Mouse (Mus musculus): Measurements from ENCODE around the gene Mettl26. TPM values are rescaled to one million over a fixed set of nuclear protein-coding genes. Genes with fewer than 3 reads are reported as not detected.

Gene Mettl26
- polyA plus RNA-seq, 1 experiment: 78.1 TPM

- Histone ChIP-seq H3K4me3 (replicated peaks; ENCODE audit: extremely low read depth, low read depth, low read length) (no peak within 1 kb of the TSS), H3K4me1 (ENCODE audit: control insufficient read depth, insufficient read depth, low read length) (peaks cover 3% of the 10 kb centered on the region)
- no peak for TF ChIP-seq CTCF (IDR thresholded peaks at IDR 0.05; ENCODE audit: insufficient read depth, low read length)
- TF ChIP-seq POLR2A (IDR thresholded peaks at IDR 0.05; ENCODE audit: borderline replicate concordance, extremely low read depth, low read depth, low read length): no peak
- no peak for DNase-seq
- 49% methylated on average over 5 of the region's 5 CpGs for WGBS
Observed at GRCm38 (mm10) chr17:25880196-25880910, 5.5 kb downstream of the Mettl26 start, which contains the start of gene Wfikkn1. TSS of gene Wfikkn1 (minus strand) at chr17:25880858.

DNA sequence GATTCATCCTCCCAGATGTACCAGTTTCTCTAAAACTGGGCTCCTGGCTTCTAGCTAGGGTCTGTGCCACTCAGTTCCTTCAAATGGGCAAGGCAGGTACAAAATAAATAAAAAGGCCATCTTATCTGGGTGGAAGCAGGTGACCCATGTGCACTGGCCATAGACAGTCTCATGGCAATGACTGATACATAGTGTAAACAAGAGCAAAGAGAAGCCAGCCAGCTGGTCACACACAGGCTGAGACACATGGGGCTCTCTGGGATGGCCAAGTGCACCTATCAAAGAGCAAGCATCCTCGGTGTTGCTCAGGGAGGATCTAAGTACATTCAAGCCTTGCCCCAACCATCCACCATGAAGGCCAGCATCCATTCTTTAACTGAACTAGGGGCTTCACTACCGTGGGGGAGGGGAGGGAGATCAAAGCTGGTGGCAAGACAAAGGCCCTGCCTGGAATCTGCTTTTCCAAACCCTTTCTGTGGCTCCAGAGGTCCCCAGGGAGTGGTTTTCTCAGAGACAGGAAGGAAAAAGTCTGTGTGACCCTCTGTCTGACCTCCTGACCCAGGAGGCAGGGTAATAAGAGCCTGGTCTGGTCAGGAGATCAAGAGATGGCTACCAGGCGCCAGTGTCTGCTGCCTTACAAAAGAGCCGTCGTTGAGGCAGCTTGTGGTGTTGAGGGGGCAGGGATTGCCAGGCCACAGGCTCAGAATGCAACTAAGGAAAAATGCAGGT lies 6.2 kb downstream of the Mettl26 start:
- no peak for DNase-seq
- Histone ChIP-seq H3K4me3 (replicated peaks; ENCODE audit: extremely low read depth, low read depth, low read length) (no peak overlapping the region), H3K4me1 (ENCODE audit: control insufficient read depth, insufficient read depth, low read length) (no peaks in the 10 kb centered on the region; the same call in none of the 2 replicates)
- TF ChIP-seq CTCF (IDR thresholded peaks at IDR 0.05; ENCODE audit: insufficient read depth, low read length): no peak
- TF ChIP-seq POLR2A (IDR thresholded peaks at IDR 0.05; ENCODE audit: borderline replicate concordance, extremely low read depth, low read depth, low read length): no peak
- WGBS: 25% methylated on average over 5 of the region's 5 CpGs

DNA sequence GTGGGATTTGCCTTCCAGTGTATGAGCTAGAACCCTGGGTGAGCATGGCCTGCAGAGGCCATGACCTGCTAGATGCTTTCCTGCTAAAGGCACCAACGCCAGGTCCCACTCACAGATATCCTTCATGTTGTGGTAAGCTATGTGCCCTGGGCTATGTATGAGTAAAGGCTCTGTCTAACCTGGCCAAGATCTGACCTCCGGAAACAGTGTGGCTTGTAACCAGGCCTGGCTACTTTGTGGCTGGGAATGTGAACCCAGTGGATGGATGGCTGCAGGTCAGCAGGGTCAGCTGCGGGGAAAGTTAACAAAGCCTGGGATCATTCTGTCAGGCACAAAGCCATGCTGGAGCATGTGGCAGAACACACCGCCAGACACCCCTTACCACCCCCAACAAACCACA lies 6.8 kb downstream of the Mettl26 start:
- TF ChIP-seq CTCF (IDR thresholded peaks at IDR 0.05; ENCODE audit: insufficient read depth, low read length): no peak
- TF ChIP-seq POLR2A (IDR thresholded peaks at IDR 0.05; ENCODE audit: borderline replicate concordance, extremely low read depth, low read depth, low read length): no peak
- H3K4me3 ChIP-seq (replicated peaks; ENCODE audit: extremely low read depth, low read depth, low read length): no peak overlapping the region
- no peaks in the 10 kb centered on the region for H3K4me1 ChIP-seq (ENCODE audit: control insufficient read depth, insufficient read depth, low read length)
- DNase-seq: no peak
- 67% methylated on average over 4 of the region's 4 CpGs for WGBS

DNA sequence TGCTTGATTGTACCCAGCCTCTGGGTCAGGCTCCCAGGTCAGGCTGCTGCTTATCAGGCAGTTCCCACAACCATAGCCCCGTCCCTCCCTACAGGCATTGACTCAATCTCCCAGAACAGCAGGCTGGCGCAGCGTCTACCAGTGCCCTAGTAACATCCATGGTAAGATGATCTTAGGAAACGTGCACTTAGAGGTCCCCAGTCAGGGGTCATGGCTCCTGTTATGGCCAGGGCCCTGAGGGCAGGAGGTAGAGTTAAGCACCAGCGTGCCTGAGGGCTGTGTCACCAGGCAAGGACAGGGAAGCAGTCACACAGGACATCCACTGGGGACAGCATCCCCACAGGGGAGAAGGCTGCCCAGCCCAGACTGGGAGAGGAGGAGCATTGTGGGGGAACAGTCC lies 7.4 kb downstream of the Mettl26 start:
- no peak for DNase-seq
- WGBS: 58% methylated on average over 5 of the region's 5 CpGs
- TF ChIP-seq POLR2A (IDR thresholded peaks at IDR 0.05; ENCODE audit: borderline replicate concordance, extremely low read depth, low read depth, low read length): 0 out of 2 replicates have a peak, but pooled peaks have one; percentile 2
- TF ChIP-seq CTCF (IDR thresholded peaks at IDR 0.05; ENCODE audit: insufficient read depth, low read length): no peak
- Histone ChIP-seq H3K4me1 (ENCODE audit: control insufficient read depth, insufficient read depth, low read length) (0 out of 2 replicates have a peak, but pooled peaks cover 1% of the 10 kb centered on the region), H3K4me3 (replicated peaks; ENCODE audit: extremely low read depth, low read depth, low read length) (no peak overlapping the region)

DNA sequence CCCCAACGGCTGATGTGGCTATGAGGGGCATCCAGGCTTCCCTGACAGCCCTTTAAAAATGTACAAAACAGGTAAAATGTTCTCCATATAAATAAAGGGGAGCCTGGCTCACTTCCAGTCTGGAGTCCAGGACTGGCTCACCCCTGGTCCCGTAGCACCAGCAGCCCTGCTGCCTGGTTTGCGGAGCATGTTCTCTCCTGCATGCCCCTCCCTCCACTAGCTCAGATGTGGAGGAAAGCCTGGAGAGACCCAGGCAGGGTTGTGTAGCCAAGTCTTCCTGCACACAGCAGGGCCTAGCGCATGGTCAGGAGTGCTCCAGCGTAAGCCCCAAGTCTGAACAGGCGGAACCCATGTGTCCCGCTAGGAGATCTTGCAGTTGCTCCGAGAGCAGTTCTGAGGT lies 8.4 kb downstream of the Mettl26 start:
- TF ChIP-seq POLR2A (IDR thresholded peaks at IDR 0.05; ENCODE audit: borderline replicate concordance, extremely low read depth, low read depth, low read length) (no peak), CTCF (IDR thresholded peaks at IDR 0.05; ENCODE audit: insufficient read depth, low read length) (no peak)
- no peak for DNase-seq
- Histone ChIP-seq H3K4me1 (ENCODE audit: control insufficient read depth, insufficient read depth, low read length) (peaks cover 4% of the 10 kb centered on the region; the same call in 1 of the 2 replicates), H3K4me3 (replicated peaks; ENCODE audit: extremely low read depth, low read depth, low read length) (no peak overlapping the region)
- 89% methylated on average over 8 of the region's 8 CpGs for WGBS

GRCm38 (mm10) chr17:25883824-25884223 lies 8.9 kb downstream of the Mettl26 start:
- TF ChIP-seq POLR2A (IDR thresholded peaks at IDR 0.05; ENCODE audit: borderline replicate concordance, extremely low read depth, low read depth, low read length): no peak
- no peak for TF ChIP-seq CTCF (IDR thresholded peaks at IDR 0.05; ENCODE audit: insufficient read depth, low read length)

GRCm38 (mm10) chr17:25885636-25886035 lies 10.8 kb downstream of the Mettl26 start:
- 66% methylated on average over 4 of the region's 4 CpGs for WGBS
- DNase-seq: no peak
- TF ChIP-seq POLR2A (IDR thresholded peaks at IDR 0.05; ENCODE audit: borderline replicate concordance, extremely low read depth, low read depth, low read length): no peak
- TF ChIP-seq CTCF (IDR thresholded peaks at IDR 0.05; ENCODE audit: insufficient read depth, low read length): peak; percentile 32; the same call in 1 of the 2 replicates
- Histone ChIP-seq H3K4me3 (replicated peaks; ENCODE audit: extremely low read depth, low read depth, low read length) (no peak overlapping the region), H3K4me1 (ENCODE audit: control insufficient read depth, insufficient read depth, low read length) (peaks cover 4% of the 10 kb centered on the region; the same call in 1 of the 2 replicates)

More at GRCm38 (mm10) chr17:25883824-25884223, 8.9 kb downstream of the Mettl26 start:
- Histone ChIP-seq H3K4me3 (replicated peaks; ENCODE audit: extremely low read depth, low read depth, low read length) (no peak overlapping the region), H3K4me1 (ENCODE audit: control insufficient read depth, insufficient read depth, low read length) (peaks cover 4% of the 10 kb centered on the region; the same call in 1 of the 2 replicates)
- DNase-seq: no peak
- WGBS: 90% methylated on average over 3 of the region's 3 CpGs

DNA sequence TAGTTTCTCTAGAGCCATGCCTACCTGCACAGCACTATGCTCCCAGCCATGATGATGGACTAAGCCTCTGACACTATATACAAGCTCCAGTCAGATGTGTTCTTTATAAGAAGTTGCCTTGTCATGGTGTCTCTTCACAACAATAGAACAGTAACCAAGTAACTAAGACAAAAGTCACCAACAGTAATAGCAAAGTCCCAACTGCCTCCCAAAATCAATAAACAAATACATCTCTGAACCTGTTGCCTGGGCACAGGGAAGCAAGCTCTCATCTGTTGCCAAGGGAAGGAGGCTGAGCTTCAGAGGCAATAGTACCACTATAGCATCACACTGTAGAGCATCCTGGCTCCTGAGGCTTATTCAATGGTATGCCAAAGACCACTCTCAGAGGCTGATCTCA lies 11.9 kb downstream of the Mettl26 start:
- DNase-seq: no peak
- TF ChIP-seq POLR2A (IDR thresholded peaks at IDR 0.05; ENCODE audit: borderline replicate concordance, extremely low read depth, low read depth, low read length) (no peak), CTCF (IDR thresholded peaks at IDR 0.05; ENCODE audit: insufficient read depth, low read length) (no peak)
- Histone ChIP-seq H3K4me3 (replicated peaks; ENCODE audit: extremely low read depth, low read depth, low read length) (no peak overlapping the region), H3K4me1 (ENCODE audit: control insufficient read depth, insufficient read depth, low read length) (peaks cover 4% of the 10 kb centered on the region; the same call in 1 of the 2 replicates)

- Histone ChIP-seq H3K4me3 (replicated peaks; ENCODE audit: extremely low read depth, low read depth, low read length) (no peak overlapping the region), H3K4me1 (ENCODE audit: control insufficient read depth, insufficient read depth, low read length) (peaks cover 4% of the 10 kb centered on the region; the same call in 1 of the 2 replicates)
- DNase-seq: no peak
- TF ChIP-seq POLR2A (IDR thresholded peaks at IDR 0.05; ENCODE audit: borderline replicate concordance, extremely low read depth, low read depth, low read length) (no peak), CTCF (IDR thresholded peaks at IDR 0.05; ENCODE audit: insufficient read depth, low read length) (no peak)
- 50% methylated on average over 10 of the region's 10 CpGs for WGBS
Observed at GRCm38 (mm10) chr17:25887467-25887866, 12.6 kb downstream of the Mettl26 start.

All from lung, adult 2 months (tissue).